Mouse (Mus musculus) liver, postnatal 0 days (tissue): ENCODE results near the gene Atp2a1. TPM values are rescaled to one million over a fixed set of nuclear protein-coding genes. Genes with fewer than 3 reads are reported as not detected.

Source experiments
- ATAC-seq: fragments of 200-750 bp; cut with Nextera tagmentation; 2 replicates; pipeline ENCODE4 v1.8.0; 2017; ENCODE audit warnings: mild to moderate bottlenecking, moderate library complexity
- DNase-seq: peaks from one replicate; pipeline ENCODE4 v3.0.0-alpha.2; 2016
- H3K27ac ChIP-seq: fragments of 300-500 bp; sonication (generic); 2 replicates; pipeline ENCODE4 v1.5.1; 2014; ENCODE audit warnings: antibody characterized with exemption, moderate library complexity, mild to moderate bottlenecking, low read depth
- H3K27me3 ChIP-seq: fragments of 300-500 bp; sonication (generic); 2 replicates; pipeline ENCODE4 v1.6.1; 2014; ENCODE audit warnings: low read length, control low read depth, mixed read lengths; ENCODE audit not compliant: insufficient read depth
- H3K36me3 ChIP-seq: fragments of 300-500 bp; sonication (generic); replicated peaks from 2 replicates; pipeline ENCODE4 v1.6.1; 2014; ENCODE audit warnings: mild to moderate bottlenecking, control low read depth, low read length, moderate library complexity, mixed read lengths; ENCODE audit not compliant: insufficient read depth
- H3K4me1 ChIP-seq: fragments of 300-500 bp; sonication (generic); 2 replicates; pipeline ENCODE4 v1.6.1; 2014; ENCODE audit warnings: antibody characterized with exemption, mild to moderate bottlenecking, control low read depth; ENCODE audit not compliant: insufficient read depth
- H3K4me2 ChIP-seq: fragments of 300-500 bp; sonication (generic); 2 replicates; pipeline ENCODE4 v1.6.1; 2014; ENCODE audit warnings: low read depth, mild to moderate bottlenecking, low read length, moderate library complexity, mixed read lengths
- H3K4me3 ChIP-seq: fragments of 300-500 bp; sonication (generic); 2 replicates; pipeline ENCODE4 v1.5.1; 2014; ENCODE audit warnings: low read depth, low read length
- H3K9ac ChIP-seq: fragments of 300-500 bp; sonication (generic); replicated peaks from 2 replicates; pipeline ENCODE4 v1.6.1; 2014; ENCODE audit warnings: mild to moderate bottlenecking, moderate library complexity
- H3K9me3 ChIP-seq: fragments of 300-500 bp; sonication (generic); 2 replicates; pipeline ENCODE4 v1.6.1; 2016; ENCODE audit warnings: mild to moderate bottlenecking, control low read depth, low read length, mixed read lengths
- CTCF ChIP-seq: sonication (generic); IDR thresholded peaks from 2 replicates; pipeline ENCODE4 v1.5.1; 2016; ENCODE audit warnings: antibody characterized with exemption, low read depth
- EP300 ChIP-seq: IDR thresholded peaks from 2 replicates; pipeline ENCODE4 v1.6.1; 2016; ENCODE audit warnings: antibody characterized with exemption, low read depth, mild to moderate bottlenecking
- WGBS: fragments of 180-500 bp; shearing (Covaris S2); extraction: QIAGEN DNeasy Blood & Tissue Kit; methylation state at CpG from one replicate; pipeline ENCODE4 v1.1.7; 2014; ENCODE audit not compliant: insufficient replicate concordance; 5-methylcytosine and 5-hydroxymethylcytosine counted together
- polyA plus RNA-seq: library from polyadenylated mRNA; unstranded; fragments of >200 nt; fragmentation: Nextera tagmentation; extraction: Ambion mirVana; gene quantifications from 2 replicates; pipeline ENCODE4 v1.2.1, GENCODE M21; 2015

Gene Atp2a1
- polyA plus RNA-seq, 1 experiment from 2014 or later: 2.2 TPM

GRCm38 (mm10) chr7:126428631-126429502, 34.0 kb downstream of the Atp2a1 start, which contains the start of gene Rabep2:
Gene Rabep2, plus strand, starts transcription at chr7:126428759.
- Histone ChIP-seq H3K4me1 (peaks cover 17% of the 10 kb centered on the region), H3K36me3 (peaks cover 3% of the 10 kb centered on the region; the same call in 1 of the 2 replicates), H3K9ac (peak within 1 kb of the TSS; percentile 78), H3K4me2 (peak within 1 kb of the TSS; percentile 97), H3K4me3 (peak within 1 kb of the TSS; percentile 84), H3K9me3 (no peaks in the 10 kb centered on the region), H3K27me3 (no peaks in the 10 kb centered on the region), H3K27ac (peak within 1 kb of the TSS; percentile 81)
- TF ChIP-seq EP300 (no peak), CTCF (no peak)
- DNase-seq (peak; percentile 91), ATAC-seq (peak; percentile 91)
- WGBS: under 1% methylated on average over 70 of the region's 82 CpGs

DNA sequence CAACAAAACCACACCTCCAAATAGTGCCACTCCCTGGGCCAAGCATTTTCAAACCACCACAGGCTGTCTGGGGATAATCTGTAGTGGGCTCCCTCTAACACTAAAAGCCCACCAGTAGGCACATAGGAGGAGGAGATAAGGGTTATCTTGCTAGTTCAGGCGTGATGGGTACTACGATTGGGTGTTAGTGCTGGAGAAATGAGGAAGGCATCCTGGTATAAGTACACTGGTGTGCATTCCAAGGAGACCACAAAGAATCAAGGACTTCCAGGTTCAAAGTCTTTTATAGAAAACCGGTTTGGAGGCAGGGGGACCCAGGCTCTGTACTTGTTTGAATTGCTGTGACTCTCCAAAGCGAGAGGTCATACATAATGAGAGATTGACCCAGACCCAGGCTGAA, 34.8 kb downstream of the Atp2a1 start:
- no peaks in the 10 kb centered on the region for H3K27me3 ChIP-seq
- TF ChIP-seq EP300 (no peak), CTCF (no peak)
- H3K36me3 ChIP-seq: no peaks in the 10 kb centered on the region
- no peaks in the 10 kb centered on the region for H3K9me3 ChIP-seq
- peak overlapping the region; percentile 84 for H3K4me3 ChIP-seq
- WGBS: 20% methylated on average over 4 of the region's 4 CpGs
- peak overlapping the region; percentile 78 for H3K9ac ChIP-seq
- peak overlapping the region; percentile 81 for H3K27ac ChIP-seq
- H3K4me2 ChIP-seq: peak overlapping the region; percentile 97
- H3K4me1 ChIP-seq: peaks cover 17% of the 10 kb centered on the region
- no peak for DNase-seq
- ATAC-seq: no peak

- no peak overlapping the region for H3K4me3 ChIP-seq
- no peak overlapping the region for H3K27ac ChIP-seq
- no peak for ATAC-seq
- no peaks in the 10 kb centered on the region for H3K27me3 ChIP-seq
- no peaks in the 10 kb centered on the region for H3K36me3 ChIP-seq
- 68% methylated on average over 12 of the region's 13 CpGs for WGBS
- no peak overlapping the region for H3K4me2 ChIP-seq
- H3K9ac ChIP-seq: no peak overlapping the region
- H3K9me3 ChIP-seq: no peaks in the 10 kb centered on the region
- no peak for TF ChIP-seq CTCF
- no peak for TF ChIP-seq EP300
- peaks cover 17% of the 10 kb centered on the region for H3K4me1 ChIP-seq
- DNase-seq: no peak
Measured at GRCm38 (mm10) chr7:126427323-126427860, 35.5 kb downstream of the Atp2a1 start.

DNA sequence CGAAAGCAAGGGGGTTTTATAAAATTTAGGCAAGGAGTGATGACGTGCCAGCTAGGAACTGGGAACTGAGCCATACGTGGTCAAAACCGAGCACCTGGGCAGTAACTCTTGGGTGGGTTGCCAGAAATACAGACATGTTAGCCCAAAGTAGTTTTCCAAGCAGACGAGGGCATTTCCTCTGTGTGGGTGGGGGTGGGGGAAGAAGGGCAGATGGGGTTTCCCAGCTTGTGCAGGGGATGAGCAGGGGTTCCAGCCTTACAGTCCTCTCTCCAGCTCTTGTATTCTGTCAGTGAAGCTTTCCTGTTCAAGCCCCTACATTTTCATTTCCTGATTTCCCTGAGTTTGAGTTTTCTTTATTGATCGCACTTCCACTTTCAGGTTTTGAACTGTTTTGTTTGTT, 38.7 kb downstream of the Atp2a1 start:
- DNase-seq: no peak
- H3K36me3 ChIP-seq: no peaks in the 10 kb centered on the region
- no peak overlapping the region for H3K4me3 ChIP-seq
- no peak overlapping the region for H3K4me2 ChIP-seq
- peaks cover 9% of the 10 kb centered on the region for H3K4me1 ChIP-seq
- no peaks in the 10 kb centered on the region for H3K27me3 ChIP-seq
- no peak for TF ChIP-seq CTCF
- no peak for TF ChIP-seq EP300
- no peak for ATAC-seq
- H3K27ac ChIP-seq: 0 out of 2 replicates have a peak overlapping the region, but pooled peaks have one; percentile 16
- H3K9ac ChIP-seq: no peak overlapping the region
- H3K9me3 ChIP-seq: no peaks in the 10 kb centered on the region
- WGBS: 67% methylated on average over 6 of the region's 6 CpGs

- 49% methylated on average over 5 of the region's 5 CpGs for WGBS
- TF ChIP-seq CTCF (no peak), EP300 (no peak)
- no peaks in the 10 kb centered on the region for H3K9me3 ChIP-seq
- no peak overlapping the region for H3K4me3 ChIP-seq
- H3K9ac ChIP-seq: no peak overlapping the region
- no peaks in the 10 kb centered on the region for H3K27me3 ChIP-seq
- no peak overlapping the region for H3K4me2 ChIP-seq
- H3K27ac ChIP-seq: no peak overlapping the region
- H3K4me1 ChIP-seq: no peaks in the 10 kb centered on the region
- no peaks in the 10 kb centered on the region for H3K36me3 ChIP-seq
- ATAC-seq (no peak), DNase-seq (no peak)
Measured at GRCm38 (mm10) chr7:126421756-126422155, 41.2 kb downstream of the Atp2a1 start.

- H3K36me3 ChIP-seq: no peaks in the 10 kb centered on the region
- no peak overlapping the region for H3K4me3 ChIP-seq
- H3K9ac ChIP-seq: no peak overlapping the region
- ATAC-seq (no peak), DNase-seq (no peak)
- H3K27ac ChIP-seq: peak overlapping the region; percentile 76; the same call in 1 of the 2 replicates
- TF ChIP-seq EP300: no peak
- no peak for TF ChIP-seq CTCF
- H3K4me2 ChIP-seq: no peak overlapping the region
- H3K4me1 ChIP-seq: no peaks in the 10 kb centered on the region
- H3K27me3 ChIP-seq: no peaks in the 10 kb centered on the region
- H3K9me3 ChIP-seq: no peaks in the 10 kb centered on the region
- WGBS: 51% methylated on average over 3 of the region's 3 CpGs
Measured at GRCm38 (mm10) chr7:126418496-126418895, 44.4 kb downstream of the Atp2a1 start.
